Mouse (Mus musculus) limb, embryonic 15.5 days (tissue): Measurements from ENCODE around the gene Sparcl1. TPM values are rescaled to one million over a fixed set of nuclear protein-coding genes. Genes with fewer than 3 reads are reported as not detected.

Source experiments
- ATAC-seq: fragments of 200-750 bp; cut with Nextera tagmentation; 2 replicates; pipeline ENCODE4 v1.8.0; 2017; ENCODE audit warnings: low read depth, moderate TSS enrichment; ENCODE audit not compliant: insufficient number of reproducible peaks, low FRiP score, low TSS enrichment
- H3K27ac ChIP-seq: fragments of 300-500 bp; sonication (generic); 2 replicates; pipeline ENCODE4 v1.5.1; 2015; ENCODE audit warnings: moderate library complexity, mild to moderate bottlenecking, inconsistent platforms
- H3K27me3 ChIP-seq: fragments of 300-500 bp; sonication (generic); 2 replicates; pipeline ENCODE4 v1.6.1; 2015; ENCODE audit warnings: inconsistent platforms
- H3K36me3 ChIP-seq: fragments of 300-500 bp; sonication (generic); 2 replicates; pipeline ENCODE4 v1.6.1; 2015; ENCODE audit warnings: inconsistent platforms
- H3K4me1 ChIP-seq: fragments of 300-500 bp; sonication (generic); 2 replicates; pipeline ENCODE4 v1.6.1; 2015; ENCODE audit warnings: inconsistent platforms
- H3K4me2 ChIP-seq: fragments of 300-500 bp; sonication (generic); 2 replicates; pipeline ENCODE4 v1.6.1; 2015; ENCODE audit warnings: mild to moderate bottlenecking, inconsistent platforms
- H3K4me3 ChIP-seq: fragments of 300-500 bp; sonication (generic); 2 replicates; pipeline ENCODE4 v1.5.1; 2015; ENCODE audit warnings: mild to moderate bottlenecking, inconsistent platforms
- H3K9ac ChIP-seq: fragments of 300-500 bp; sonication (generic); 2 replicates; pipeline ENCODE4 v1.6.1; 2015; ENCODE audit warnings: inconsistent platforms
- H3K9me3 ChIP-seq: fragments of 300-500 bp; sonication (generic); 2 replicates; pipeline ENCODE4 v1.6.1; 2016; ENCODE audit warnings: inconsistent platforms
- WGBS: fragments of 180-500 bp; shearing (Covaris S2); methylation state at CpG from one replicate; pipeline ENCODE4 v1.1.7; 2015; 5-methylcytosine and 5-hydroxymethylcytosine counted together
- microRNA-seq: library from miRNA; unstranded; fragments of <30 nt; microRNA quantifications from one replicate; pipeline ENCODE4, GENCODE M21; 2016
- polyA plus RNA-seq: library from polyadenylated mRNA; unstranded; fragments of >200 nt; fragmentation: Nextera tagmentation; extraction: Ambion mirVana; gene quantifications from 2 replicates; pipeline ENCODE4 v1.2.1, GENCODE M21; 2015

The Sparcl1 gene
- polyA plus RNA-seq, 1 experiment from 2014 or later, result 96.7 TPM

DNA sequence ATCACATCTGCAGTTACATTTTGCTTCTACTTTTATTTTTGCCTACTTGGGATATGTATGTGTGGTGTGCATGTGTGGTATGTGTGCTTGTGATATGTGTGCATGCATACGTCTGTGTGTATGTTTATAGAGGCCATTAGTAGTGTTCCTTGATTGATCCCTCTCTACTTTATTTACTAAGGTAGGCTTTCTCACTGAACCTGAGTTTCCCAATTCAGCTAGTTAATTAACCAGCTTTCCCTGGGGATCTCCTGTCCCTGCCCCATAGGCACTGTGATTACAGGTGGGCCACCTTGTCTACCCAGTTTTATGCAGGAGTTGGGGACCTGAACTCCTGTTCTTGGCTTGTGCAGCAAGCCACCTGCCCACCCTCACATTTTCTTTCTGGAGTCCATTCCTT lies 76.8 kb downstream of the Sparcl1 start:
- no peak overlapping the region for H3K9ac ChIP-seq
- no peaks in the 10 kb centered on the region for H3K4me1 ChIP-seq
- H3K27me3 ChIP-seq, result no peaks in the 10 kb centered on the region
- no peak overlapping the region for H3K4me2 ChIP-seq
- no peaks in the 10 kb centered on the region for H3K36me3 ChIP-seq
- WGBS, result 74% methylated on average over 1 of the region's 1 CpGs
- H3K4me3 ChIP-seq, result no peak overlapping the region
- no peak overlapping the region for H3K27ac ChIP-seq
- H3K9me3 ChIP-seq, result no peaks in the 10 kb centered on the region
- no peak for ATAC-seq

GRCm38 (mm10) chr5:104035824-104036223 lies 77.7 kb downstream of the Sparcl1 start:
- Histone ChIP-seq H3K36me3 (no peaks in the 10 kb centered on the region), H3K4me3 (no peak overlapping the region), H3K27me3 (no peaks in the 10 kb centered on the region), H3K4me1 (no peaks in the 10 kb centered on the region), H3K9me3 (no peaks in the 10 kb centered on the region), H3K27ac (no peak overlapping the region), H3K9ac (no peak overlapping the region), H3K4me2 (no peak overlapping the region)
- 58% methylated on average over 1 of the region's 1 CpGs for WGBS
- ATAC-seq, result no peak

DNA sequence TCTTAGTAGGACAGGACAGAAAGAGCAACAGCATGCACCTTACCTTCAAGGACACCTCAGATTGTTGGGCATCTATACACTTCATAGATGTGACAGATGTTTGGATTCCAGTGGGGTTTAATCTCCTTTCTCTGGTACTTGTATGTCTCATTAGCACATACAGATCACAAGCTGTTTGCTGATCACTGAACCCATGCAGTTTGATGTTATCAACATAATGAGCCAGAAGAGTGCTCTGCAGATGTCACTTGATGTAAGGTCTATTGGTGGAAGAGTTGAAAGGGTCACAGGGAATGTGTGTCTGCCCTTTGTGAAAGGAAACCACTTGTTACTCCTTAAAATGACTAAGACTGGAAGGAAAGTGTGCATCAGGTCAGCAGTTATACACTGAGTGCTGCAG lies 78.5 kb downstream of the Sparcl1 start:
- H3K9ac ChIP-seq, result no peak overlapping the region
- no peaks in the 10 kb centered on the region for H3K36me3 ChIP-seq
- H3K4me2 ChIP-seq, result no peak overlapping the region
- H3K4me3 ChIP-seq, result no peak overlapping the region
- ATAC-seq, result no peak
- no peak overlapping the region for H3K27ac ChIP-seq
- no peaks in the 10 kb centered on the region for H3K4me1 ChIP-seq
- H3K9me3 ChIP-seq, result no peaks in the 10 kb centered on the region
- H3K27me3 ChIP-seq, result no peaks in the 10 kb centered on the region

- ATAC-seq, result no peak
- Histone ChIP-seq H3K36me3 (no peaks in the 10 kb centered on the region), H3K4me2 (no peak overlapping the region), H3K27me3 (no peaks in the 10 kb centered on the region), H3K9me3 (no peaks in the 10 kb centered on the region), H3K4me3 (no peak overlapping the region), H3K4me1 (no peaks in the 10 kb centered on the region), H3K27ac (no peak overlapping the region), H3K9ac (no peak overlapping the region)
- 82% methylated on average over 2 of the region's 2 CpGs for WGBS
These were observed 81.0 kb downstream of the Sparcl1 start for GRCm38 (mm10) chr5:104032434-104033097.

Small RNAs within 50 kb of the gene (microRNA-seq; reads per million reads assigned to microRNA genes)
- gene Mir5619, result not detected

Other genes with a start within 250 kb of the Sparcl1 start
- gene Klhl8, start 202.5 kb downstream of the Sparcl1 start, polyA plus RNA-seq, result 13.7 and 15.5 TPM in 2 replicates
- gene Hsd17b13, start 136.3 kb downstream of the Sparcl1 start, polyA plus RNA-seq, result 0.18 TPM in 1 of 2 replicates, not detected in the other
- gene Hsd17b11, start 91.8 kb downstream of the Sparcl1 start, polyA plus RNA-seq, result 2.9 and 4.0 TPM in 2 replicates
- 57.0 and 59.6 TPM in 2 replicates for gene Nudt9, start 67.4 kb downstream of the Sparcl1 start, polyA plus RNA-seq
- not detected in 2 replicates for gene Gm17660, start 36.1 kb downstream of the Sparcl1 start, polyA plus RNA-seq
- gene Dspp, start 57.0 kb upstream of the Sparcl1 start, polyA plus RNA-seq, result not detected in 2 replicates
- gene Dmp1, start 88.9 kb upstream of the Sparcl1 start, polyA plus RNA-seq, result 7.7 and 14.3 TPM in 2 replicates
- gene Ibsp, start 185.4 kb upstream of the Sparcl1 start, polyA plus RNA-seq, result 275 and 459 TPM in 2 replicates
- gene Mepe, start 211.6 kb upstream of the Sparcl1 start, polyA plus RNA-seq, result 0.12 and 0.16 TPM in 2 replicates